Mouse (Mus musculus) cerebellum, postnatal 25 days (tissue): Measurements from ENCODE around the gene Micall1.

Experiments used
- DNase-seq, 2 experiments: peaks; one replicate each; pipeline ENCODE4 v3.0.0; 2021; ENCODE audit warnings: mixed read lengths in 2 of 2

Micall1 gene

GRCm38 (mm10) chr15:79097611-79098025 lies 11.1 kb upstream of the Micall1 start:
- peak in 1 of 2 experiments; percentile 43 for DNase-seq

GRCm38 (mm10) chr15:79098220-79098619 lies 10.5 kb upstream of the Micall1 start:
- DNase-seq, result no peak

- DNase-seq, result no peak
Observed at GRCm38 (mm10) chr15:79098868-79099267, 9.8 kb upstream of the Micall1 start.

GRCm38 (mm10) chr15:79099456-79099855 lies 9.2 kb upstream of the Micall1 start:
- no peak for DNase-seq

GRCm38 (mm10) chr15:79100391-79100790 lies 8.3 kb upstream of the Micall1 start:
- no peak for DNase-seq

- DNase-seq, result no peak
Observed at GRCm38 (mm10) chr15:79101531-79101930, 7.2 kb upstream of the Micall1 start.

- no peak for DNase-seq
Observed at GRCm38 (mm10) chr15:79103264-79103663, 5.4 kb upstream of the Micall1 start.

GRCm38 (mm10) chr15:79105804-79106203 lies 2.9 kb upstream of the Micall1 start:
- no peak for DNase-seq

- no peak for DNase-seq
Observed at GRCm38 (mm10) chr15:79107966-79108365, 732 bp upstream of the Micall1 start.

GRCm38 (mm10) chr15:79109321-79109934 lies 730 bp downstream of the Micall1 start:
- no peak for DNase-seq

- no peak for DNase-seq
Observed at GRCm38 (mm10) chr15:79110031-79110430, 1.3 kb downstream of the Micall1 start.

GRCm38 (mm10) chr15:79110528-79110927 lies 1.8 kb downstream of the Micall1 start:
- DNase-seq, result no peak

GRCm38 (mm10) chr15:79111774-79112173 lies 3.1 kb downstream of the Micall1 start:
- DNase-seq, result no peak

- no peak for DNase-seq
Observed at GRCm38 (mm10) chr15:79115276-79115675, 6.6 kb downstream of the Micall1 start.

GRCm38 (mm10) chr15:79119491-79119890 lies 10.8 kb downstream of the Micall1 start:
- no peak for DNase-seq

GRCm38 (mm10) chr15:79122119-79122518 lies 13.4 kb downstream of the Micall1 start:
- no peak for DNase-seq

- DNase-seq, result no peak
Observed at GRCm38 (mm10) chr15:79122546-79122945, 13.8 kb downstream of the Micall1 start.

GRCm38 (mm10) chr15:79123751-79124150 lies 15.1 kb downstream of the Micall1 start:
- no peak for DNase-seq

- no peak for DNase-seq
Observed at GRCm38 (mm10) chr15:79124331-79124875, 15.7 kb downstream of the Micall1 start.

- peak; percentile 67 to 74 for DNase-seq
Observed at GRCm38 (mm10) chr15:79126217-79126932, 17.7 kb downstream of the Micall1 start.

- no peak for DNase-seq
Observed at GRCm38 (mm10) chr15:79127101-79127500, 18.4 kb downstream of the Micall1 start.

GRCm38 (mm10) chr15:79128208-79128607 lies 19.5 kb downstream of the Micall1 start:
- DNase-seq, result no peak

GRCm38 (mm10) chr15:79129311-79129710 lies 20.6 kb downstream of the Micall1 start:
- no peak for DNase-seq

- DNase-seq, result peak; percentile 40 to 54
Observed at GRCm38 (mm10) chr15:79130782-79131181, 22.1 kb downstream of the Micall1 start.
